Mouse (Mus musculus): ENCODE measurements around the gene Pex7.

The Pex7 gene

DNA sequence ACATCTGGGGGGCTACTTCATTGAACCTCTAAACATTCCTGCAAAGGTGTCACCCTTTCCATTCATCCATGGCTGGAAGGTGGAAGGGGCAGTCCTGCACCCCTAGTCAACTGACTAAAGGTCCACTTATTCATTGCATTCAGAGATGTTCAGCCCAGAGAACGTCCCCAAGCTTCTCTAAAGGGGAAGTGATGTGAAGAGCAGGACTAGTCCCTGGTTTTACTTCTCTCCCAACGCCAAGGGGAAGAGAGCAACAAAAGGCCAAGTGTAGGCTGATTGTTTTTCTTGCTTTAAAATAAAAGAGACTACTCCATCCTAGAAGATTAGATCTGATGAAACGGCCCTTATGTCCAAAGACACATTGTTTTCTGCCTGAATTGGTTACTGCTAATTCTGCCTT lies 27.1 kb downstream of the Pex7 start:
- DNase-seq (ENCODE audit: low read depth, low spot score): no peak

DNA sequence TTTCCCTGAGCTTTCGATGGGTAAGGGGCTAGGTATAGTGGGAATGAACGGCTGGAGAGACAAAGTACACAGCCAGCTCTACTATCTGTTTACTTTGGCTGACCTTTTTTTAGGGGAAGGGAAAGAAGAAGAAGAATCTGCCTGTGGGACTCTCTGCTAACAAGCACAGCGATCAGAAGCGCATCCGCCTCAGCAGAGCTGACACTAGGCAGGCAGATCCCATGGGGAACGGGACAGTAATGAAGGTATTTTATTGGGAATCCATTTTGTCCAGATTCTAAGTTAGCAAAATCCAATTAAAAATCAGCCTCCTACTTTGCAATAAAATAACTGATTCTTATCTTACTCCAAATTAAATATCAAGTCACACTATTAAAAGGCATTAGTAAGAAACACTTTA lies 28.3 kb downstream of the Pex7 start:
- no peak for DNase-seq (ENCODE audit: low read depth, low spot score)

DNA sequence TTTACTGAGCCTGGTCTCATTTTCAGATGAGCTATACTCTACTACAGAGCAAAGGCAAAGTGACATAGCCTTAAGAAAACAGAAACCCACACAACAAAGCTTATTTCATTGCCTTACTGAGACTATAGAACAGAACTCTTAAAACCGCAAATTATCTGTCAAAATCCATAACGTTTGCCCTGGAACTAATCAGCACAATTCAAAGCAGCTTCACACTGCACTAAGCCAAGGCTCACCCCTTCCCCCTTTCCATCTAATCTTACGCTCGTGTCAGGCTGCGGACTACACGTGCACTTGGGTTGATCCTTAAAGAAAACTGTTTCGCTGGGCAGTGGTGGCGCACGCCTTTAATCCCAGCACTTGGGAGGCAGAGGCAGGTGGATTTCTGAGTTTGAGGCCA lies 29.8 kb downstream of the Pex7 start:
- DNase-seq (ENCODE audit: low read depth, low spot score): no peak

- DNase-seq (ENCODE audit: low read depth, low spot score): no peak
Measured at GRCm38 (mm10) chr10:19877257-19877656, 30.2 kb downstream of the Pex7 start.

DNA sequence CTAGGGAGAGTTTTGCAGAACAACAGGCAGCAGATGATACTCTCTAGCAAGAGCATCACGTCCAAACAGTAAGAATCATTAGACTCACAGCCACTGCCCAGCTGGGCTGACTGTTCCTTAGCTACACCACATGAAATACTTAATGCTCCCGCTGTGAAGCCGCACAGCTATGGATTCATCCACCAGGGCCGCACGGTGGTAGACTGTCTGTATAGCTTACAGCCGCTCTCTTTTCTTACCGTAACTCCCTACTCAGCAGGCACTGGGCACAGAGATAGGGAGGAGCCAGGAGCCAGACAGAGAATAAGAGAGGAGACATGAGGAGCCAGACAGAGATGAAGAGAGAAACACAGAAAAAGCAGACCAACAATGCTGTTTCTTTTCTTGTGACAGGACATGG lies 30.8 kb downstream of the Pex7 start:
- DNase-seq (ENCODE audit: low read depth, low spot score): no peak

DNA sequence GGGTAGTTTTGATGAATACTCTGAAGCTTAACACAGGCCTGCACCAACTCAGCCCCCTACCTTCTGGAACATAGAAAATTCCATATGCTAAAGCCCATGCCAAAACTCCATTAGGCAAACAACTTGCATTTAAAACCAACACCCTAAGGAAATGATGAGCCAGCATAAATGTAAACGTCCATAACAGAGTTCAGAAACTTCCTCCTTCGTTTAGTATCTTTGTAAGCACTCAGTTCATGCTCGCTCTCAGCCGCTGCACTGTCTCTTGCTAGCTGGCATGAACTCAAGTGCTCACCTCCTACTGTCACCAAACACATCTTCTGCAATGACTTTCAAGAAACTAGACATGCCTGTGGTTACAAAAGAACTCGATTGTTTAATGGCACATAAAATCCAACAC lies 32.1 kb downstream of the Pex7 start:
- DNase-seq (ENCODE audit: low read depth, low spot score): no peak

DNA sequence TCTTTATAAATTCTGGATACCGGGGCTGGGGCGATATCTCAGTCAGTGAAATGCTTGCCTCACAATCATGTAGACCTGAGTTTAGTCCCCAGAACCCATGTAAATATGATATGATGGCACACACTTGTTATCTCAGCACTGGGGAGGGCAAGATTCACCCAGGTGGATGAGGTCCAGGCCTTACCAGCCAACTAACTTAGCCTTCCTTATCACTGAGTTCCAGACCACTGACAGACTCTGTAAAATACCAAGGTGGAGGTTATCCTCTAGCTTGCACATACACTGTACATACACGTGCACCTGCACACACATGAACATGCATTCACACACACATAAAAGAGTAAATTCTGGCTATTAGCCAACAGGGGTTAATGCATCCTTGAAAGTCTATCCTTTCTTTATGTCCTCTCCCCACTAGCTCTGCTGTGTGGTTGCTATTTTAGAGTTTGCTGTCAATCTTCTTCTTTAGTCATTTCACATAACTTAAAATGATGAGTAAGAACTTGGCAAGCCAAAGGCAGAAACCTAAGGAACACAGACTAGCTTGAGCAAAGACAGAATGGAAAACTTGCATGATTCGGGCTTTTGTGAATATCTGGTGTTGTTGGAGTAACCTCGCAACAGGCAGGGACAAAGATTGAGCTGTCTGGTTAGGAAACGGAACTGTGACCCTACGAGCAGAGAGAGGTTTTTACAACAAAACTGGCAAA lies 51.7 kb downstream of the Pex7 start:
- DNase-seq (ENCODE audit: low read depth, low spot score): no peak

GRCm38 (mm10) chr10:19853609-19854008 lies 53.9 kb downstream of the Pex7 start:
- DNase-seq (ENCODE audit: low read depth, low spot score): no peak

GRCm38 (mm10) chr10:19852776-19853175 lies 54.7 kb downstream of the Pex7 start:
- peak; percentile 4 for DNase-seq (ENCODE audit: low read depth, low spot score)

DNA sequence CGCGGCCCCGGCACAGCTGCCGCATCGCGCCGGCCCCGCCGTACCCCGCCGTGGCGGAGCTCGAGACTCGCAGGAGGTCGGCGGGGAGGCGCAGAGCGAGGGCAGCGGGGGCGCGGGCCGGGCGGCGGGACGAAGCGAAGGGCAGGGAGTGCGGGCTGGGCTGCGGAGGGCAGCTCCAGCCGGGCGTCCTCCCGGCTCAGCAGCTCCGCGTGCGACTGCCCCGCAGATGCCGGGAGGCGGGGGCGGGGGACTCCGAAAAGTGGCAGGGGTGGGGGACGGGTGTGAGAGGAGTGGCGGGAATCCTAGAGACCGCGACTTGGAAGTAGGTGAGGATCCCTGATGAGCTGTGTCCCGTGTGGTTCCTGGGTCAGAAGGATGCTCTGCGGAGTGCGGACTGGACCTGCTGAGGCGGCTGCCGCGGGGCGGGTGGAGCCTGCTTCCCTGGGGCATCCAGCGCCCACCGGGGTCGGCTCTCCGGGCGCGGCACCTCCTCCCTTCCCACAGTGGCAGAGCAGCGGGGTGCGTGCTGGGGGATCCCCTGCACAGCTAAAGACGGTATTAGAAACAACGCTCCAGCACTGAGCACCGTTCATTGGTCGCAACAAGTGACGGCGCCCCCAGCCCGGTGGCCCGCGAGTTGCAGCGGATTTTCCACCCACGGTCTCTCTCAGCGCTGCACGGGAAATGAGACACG lies 56.3 kb downstream of the Pex7 start, which contains the start of gene Slc35d3:
Slc35d3 (minus strand) TSS at position 462 of the 694 bp plus-strand sequence.
- peak; percentile 6 for DNase-seq (ENCODE audit: low read depth, low spot score)

GRCm38 (mm10) chr10:19850544-19850997 lies 56.9 kb downstream of the Pex7 start:
- peak; percentile 44 for DNase-seq (ENCODE audit: low read depth, low spot score)

DNA sequence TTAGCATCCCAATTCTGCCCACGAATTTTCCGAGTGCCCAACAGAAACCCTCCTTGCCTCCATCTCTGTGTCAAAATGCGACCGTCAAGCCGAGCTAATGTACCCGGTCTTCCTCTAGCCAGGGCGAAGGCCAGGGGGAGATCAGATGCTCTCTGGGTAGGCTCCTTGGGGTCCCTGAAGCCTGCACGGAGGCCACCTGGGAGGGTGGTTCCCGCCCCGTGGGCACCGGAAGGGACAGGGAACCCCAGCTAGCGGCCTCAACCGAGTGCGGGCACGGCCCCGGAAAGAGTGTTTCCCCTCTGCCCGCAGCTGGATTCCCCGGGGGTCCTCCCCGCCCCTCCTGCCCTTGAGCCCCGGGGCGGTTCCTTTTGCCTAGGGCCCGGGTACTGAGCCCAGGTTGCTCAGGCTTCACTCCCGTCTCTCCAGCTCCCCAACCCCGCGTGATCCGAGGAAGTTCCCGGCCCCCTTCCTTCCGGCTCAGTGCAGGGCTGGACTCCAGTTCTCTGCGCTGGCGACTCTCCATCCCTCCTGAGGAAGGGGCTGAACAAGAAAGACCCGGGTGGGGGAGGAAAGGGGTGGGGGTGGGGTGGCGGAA lies 57.6 kb downstream of the Pex7 start:
- peak; percentile 9 for DNase-seq (ENCODE audit: low read depth, low spot score)

DNA sequence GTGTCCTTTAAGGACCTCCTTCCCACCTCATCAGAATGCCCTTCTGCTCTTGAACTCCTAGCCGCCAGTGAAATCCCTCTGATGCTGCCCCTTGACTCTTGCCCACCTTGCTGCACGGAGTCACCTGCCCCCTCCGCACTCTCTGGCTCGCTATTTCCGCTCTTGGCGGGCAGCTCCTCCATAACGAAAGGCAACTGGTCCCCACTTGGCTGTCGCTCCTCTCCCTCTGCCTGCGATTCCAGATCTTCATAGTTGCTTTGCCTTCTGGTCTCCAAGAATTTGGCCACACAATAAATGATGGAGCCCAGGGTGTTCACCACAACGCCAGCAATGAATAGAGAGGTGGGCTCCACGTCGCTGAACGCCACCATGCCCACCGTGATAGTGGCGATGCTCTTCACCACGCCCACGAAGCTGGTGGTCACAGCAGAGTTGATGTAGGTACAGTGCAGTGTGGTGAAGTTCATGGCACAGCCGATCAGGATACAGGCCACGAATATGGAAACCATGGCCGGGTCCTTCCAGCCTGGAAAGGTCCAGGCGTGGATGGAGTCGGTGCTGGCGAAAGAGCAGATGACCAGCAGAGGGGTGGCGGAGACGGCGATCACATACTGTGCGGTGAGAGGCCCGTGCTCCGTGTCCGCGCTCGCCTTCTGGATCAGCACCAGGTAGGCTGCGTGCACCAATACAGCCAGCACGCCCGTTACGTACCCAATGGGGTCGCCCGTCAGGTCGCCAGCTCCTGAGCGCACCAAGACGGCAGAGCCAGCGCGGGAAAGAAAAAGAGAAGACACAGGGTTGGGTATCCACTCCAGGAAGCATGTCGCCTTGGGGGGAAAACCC lies 58.3 kb downstream of the Pex7 start:
- peak; percentile 13 for DNase-seq (ENCODE audit: low read depth, low spot score)

GRCm38 (mm10) chr10:19839836-19840235 lies 67.7 kb downstream of the Pex7 start:
- DNase-seq (ENCODE audit: low read depth, low spot score): no peak

DNA sequence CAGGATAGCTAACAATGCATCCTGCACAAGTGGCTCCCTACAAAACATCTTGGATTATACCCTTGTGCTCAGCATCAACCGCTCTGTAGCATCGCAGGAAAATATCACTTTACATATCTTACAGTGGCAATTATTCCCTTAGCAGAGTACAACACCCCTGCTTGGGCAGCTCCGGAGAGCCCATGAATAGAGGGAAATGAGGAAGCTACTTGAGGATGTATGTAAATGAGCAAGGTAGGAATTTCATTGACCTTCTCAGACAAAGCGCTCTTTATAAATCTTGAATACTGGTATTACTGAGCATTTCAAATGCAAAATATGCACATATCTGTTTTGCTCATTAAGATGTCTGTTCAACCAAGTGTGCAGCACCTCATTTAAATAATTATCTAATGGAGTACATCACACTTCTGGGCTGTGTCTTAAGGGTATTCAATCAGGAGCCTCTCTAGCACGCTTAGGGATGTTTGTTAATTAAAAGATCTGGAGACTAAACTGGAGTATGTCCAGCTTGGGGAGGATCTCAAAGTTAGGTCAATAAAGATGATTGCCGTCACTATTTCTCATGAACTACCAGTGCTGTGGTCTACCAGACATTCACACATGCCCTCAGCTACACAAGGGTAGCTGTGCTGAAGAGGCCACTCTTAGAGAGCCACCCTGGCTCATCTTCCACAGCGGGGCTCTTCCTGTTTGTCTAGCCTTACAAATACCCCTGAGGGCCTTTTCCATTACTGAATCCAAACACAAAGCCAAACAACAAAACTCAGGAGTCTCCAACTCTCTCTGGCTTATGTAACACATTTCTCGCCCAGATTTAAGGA lies 71.4 kb downstream of the Pex7 start:
- no peak for DNase-seq (ENCODE audit: low read depth, low spot score)

- no peak for DNase-seq (ENCODE audit: low read depth, low spot score)
Measured at GRCm38 (mm10) chr10:19834222-19834621, 73.3 kb downstream of the Pex7 start.

DNA sequence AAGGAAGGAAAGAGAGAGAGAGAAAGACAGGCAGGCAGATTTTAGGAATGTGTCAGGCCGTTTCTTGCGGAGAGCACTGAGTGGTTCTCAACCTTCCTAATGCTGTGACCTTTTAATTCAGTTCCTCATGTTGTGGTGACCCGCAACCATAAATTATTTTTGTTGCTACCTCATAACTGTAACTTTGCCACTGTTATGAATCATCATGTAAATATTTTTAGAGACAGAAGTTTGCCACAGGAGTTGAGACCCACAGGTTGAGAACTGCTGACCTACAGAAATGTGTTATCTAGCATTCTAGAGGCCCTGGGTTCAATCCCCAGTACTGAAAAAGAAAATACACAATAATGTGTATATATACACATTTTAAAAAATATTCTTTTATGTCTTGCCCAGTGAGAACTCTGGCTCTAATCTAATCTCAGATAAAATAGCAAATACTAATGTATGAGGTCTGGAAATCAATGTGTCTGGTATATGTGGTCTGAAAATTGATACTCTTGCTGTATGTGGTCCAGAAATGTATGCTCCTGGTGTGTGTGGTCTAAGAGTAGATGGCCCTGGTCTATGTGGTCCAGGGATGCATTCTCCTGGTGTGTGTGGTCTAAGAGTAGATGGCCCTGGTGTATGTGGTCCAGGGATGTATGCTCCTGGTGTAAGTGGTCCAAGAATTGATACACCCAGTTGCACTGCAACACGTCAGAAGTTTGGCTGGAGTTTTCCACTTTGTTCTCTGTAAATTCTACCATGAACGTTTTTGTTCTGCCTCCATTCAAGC lies 76.2 kb downstream of the Pex7 start:
- no peak for DNase-seq (ENCODE audit: low read depth, low spot score)

DNA sequence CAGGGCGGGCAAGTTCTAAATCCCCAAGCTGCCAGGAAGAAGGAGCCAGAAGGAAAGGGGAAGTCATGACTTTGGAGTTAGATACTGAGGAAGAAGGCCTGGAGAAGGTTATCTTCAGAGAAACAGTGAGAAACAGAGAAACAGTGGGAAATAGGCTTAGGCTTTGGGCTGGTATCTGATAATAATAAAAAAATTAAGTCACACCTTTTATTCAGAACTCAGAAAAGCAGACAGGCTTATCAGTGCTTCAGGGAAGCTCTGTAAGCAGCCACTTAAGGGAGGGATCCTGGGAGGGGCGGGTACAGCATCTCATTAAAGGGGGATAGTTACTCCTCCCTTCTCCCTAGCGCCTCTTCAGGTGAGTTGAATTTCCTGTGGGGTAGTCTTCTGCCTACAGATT lies 86.5 kb downstream of the Pex7 start:
- DNase-seq (ENCODE audit: low read depth, low spot score): no peak

DNA sequence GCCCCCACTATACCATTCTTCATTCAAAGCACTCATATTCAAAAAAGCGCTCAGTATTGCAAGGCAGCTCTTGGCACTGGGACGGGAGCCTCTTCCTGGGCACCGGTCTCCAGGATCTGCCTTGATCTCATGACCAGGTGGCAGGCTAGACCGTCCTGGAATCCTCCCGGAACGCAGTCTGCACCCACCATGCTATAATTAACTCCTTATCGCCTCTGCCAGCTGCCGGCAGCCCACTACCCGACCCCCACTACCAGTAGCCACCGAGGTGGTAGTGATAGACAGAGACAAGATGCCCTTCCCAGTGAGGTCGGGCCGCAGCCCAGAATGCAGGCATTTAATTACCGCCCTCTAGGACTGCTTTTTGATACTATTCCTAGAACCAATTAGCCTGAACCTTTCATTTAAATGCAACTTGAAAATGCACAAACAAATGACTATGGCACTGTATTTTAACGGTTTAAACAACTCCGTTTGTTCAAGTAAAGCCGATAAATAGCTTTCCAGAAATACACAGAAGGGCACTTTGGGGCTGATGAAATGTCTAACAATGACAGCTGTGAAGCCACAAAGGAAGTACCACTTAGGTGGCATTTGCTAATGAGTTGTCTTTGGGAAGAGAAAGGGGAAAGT lies 88.7 kb downstream of the Pex7 start:
- no peak for DNase-seq (ENCODE audit: low read depth, low spot score)

DNA sequence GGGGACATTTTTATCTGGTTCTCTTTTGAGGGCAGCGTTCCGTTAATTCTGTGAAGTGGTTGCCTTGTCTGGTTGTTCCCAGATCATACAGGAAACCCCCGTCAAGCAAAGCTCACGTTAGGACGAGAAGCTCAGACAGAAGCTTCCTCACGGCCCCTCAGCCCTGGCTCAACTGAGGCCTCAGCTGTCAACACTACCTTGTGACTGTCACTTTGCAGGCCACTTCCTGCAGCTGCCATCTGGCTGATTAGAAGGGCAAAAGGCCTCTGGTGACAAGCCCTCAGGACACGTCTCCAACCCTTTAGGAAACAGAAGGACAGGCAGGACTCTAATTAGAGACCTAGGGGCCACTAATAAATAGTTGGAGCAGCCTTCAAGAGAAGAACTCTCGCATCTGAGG lies 92.1 kb downstream of the Pex7 start:
- DNase-seq (ENCODE audit: low read depth, low spot score): no peak
